Mouse (Mus musculus) heart, postnatal 14 days (tissue): ENCODE results near the gene Dclre1a. TPM values are rescaled to one million over a fixed set of nuclear protein-coding genes. Genes with fewer than 3 reads are reported as not detected.

Experiments used
- DNase-seq, 2 experiments: peaks; one replicate each; pipeline ENCODE4 v3.0.0; 2021 to 2022
- intact Hi-C: fragments of 180-260 bp; cut with DNase I; formaldehyde crosslinking; loops from one replicate; pipeline ENCODE4 v1.15.1; 2025
- total RNA-seq, 2 experiments: library from RNA; stranded (reverse); gene quantifications; 2 replicates each; pipeline ENCODE4 v1.2.3; 2021

Gene Dclre1a
- total RNA-seq, 2 experiments from 2014 or later: 12.3 to 13.7 TPM

- intact Hi-C loops: no loop called here
- no peak for DNase-seq
Measured at GRCm38 (mm10) chr19:56486926-56487325, 61.1 kb downstream of the Dclre1a start.

GRCm38 (mm10) chr19:56485376-56486271 lies 62.4 kb downstream of the Dclre1a start:
- intact Hi-C loops: no loop called here
- peak; percentile 34 to 53 for DNase-seq

- DNase-seq: no peak
- intact Hi-C loops: no loop called here
Measured at GRCm38 (mm10) chr19:56484630-56485375, 63.2 kb downstream of the Dclre1a start.

Other genes starting within 250 kb of the Dclre1a start
- 100 to 1,000 TPM; 219 to 250 TPM for gene Nrap, start 158.2 kb downstream of the Dclre1a start, total RNA-seq
- gene Casp7, start 151.1 kb downstream of the Dclre1a start, total RNA-seq: 10 to 100 TPM; 16.3 to 17.6 TPM
- under 1 TPM; 0.07 to 0.50 TPM for gene Plekhs1, start 86.6 kb downstream of the Dclre1a start, total RNA-seq
- 10 to 100 TPM; 24.4 to 25.1 TPM for gene Nhlrc2, start within 50 bp of the Dclre1a start, total RNA-seq
- 10 to 100 TPM; 23.2 to 24.2 TPM for gene Adrb1, start 174.0 kb upstream of the Dclre1a start, total RNA-seq